ENCODE assay signal across 28 mouse cellular contexts in genomic region chr1:156449089-156449488, GRCm38 (mm10). TPM values are rescaled to one million over a fixed set of nuclear protein-coding genes. Genes with fewer than 3 reads are reported as not detected.
DNase-seq lines count a peak whose midpoint lies in the region; ATAC-seq lines count a peak whose summit lies in the region.
"Had no signal": no experiment of that assay in that cellular context is flagged by ENCODE, and none has a peak within 500 bp of the region (broad histone marks: within the 10 kb centered on the region; RNA-seq: fewer than 3 reads in every experiment).

No protein-coding gene starts in this region.

- H3K4me2 ChIP-seq in embryonic facial prominence, embryonic 14.5 days (ENCODE audit: low read depth, low read length): no peak overlapping the region
- peak overlapping the region; percentile 26; the same call in 1 of the 2 replicates for H3K4me2 ChIP-seq in kidney, embryonic 16.5 days (replicated peaks; ENCODE audit: low read depth, low read length)
- H3K4me2 ChIP-seq: embryonic facial prominence, embryonic 15.5 days; heart, embryonic 13.5 days; hindbrain, embryonic 12.5 days; hindbrain, embryonic 15.5 days had no signal

- DNase-seq in embryonic facial prominence, embryonic 14.5 days (ENCODE audit: low spot score): no peak
- no peak for DNase-seq in embryonic facial prominence, embryonic 10.5 days (ENCODE audit: low spot score)
- DNase-seq in heart, adult 11 months: peak; percentile 84
- no peak for DNase-seq in heart, postnatal 25 days (ENCODE audit: low spot score)
- DNase-seq in kidney, postnatal 10 days: no peak
- DNase-seq: adrenal gland, adult 2 months; adrenal gland, postnatal 14 days; B cell, adult 2 months; cerebellum, adult 11-12 months; cerebellum, adult 8-10 months; cerebellum, postnatal 10 days; cerebellum, postnatal 36 days; embryo, embryonic 11 days; forebrain, postnatal 0 days; gastrocnemius, postnatal 14 days; heart, adult 2 months; heart, postnatal 14 days had no signal

- H3K9me3 ChIP-seq in embryonic facial prominence, embryonic 14.5 days (ENCODE audit: control insufficient read depth, low read length): no peaks in the 10 kb centered on the region
- H3K9me3 ChIP-seq in embryonic facial prominence, embryonic 10.5 days: no peaks in the 10 kb centered on the region
- H3K9me3 ChIP-seq in kidney, embryonic 16.5 days (ENCODE audit: low read length): no peaks in the 10 kb centered on the region
- H3K9me3 ChIP-seq: embryonic facial prominence, embryonic 15.5 days; G1E; heart, embryonic 10.5 days; heart, embryonic 13.5 days; hindbrain, embryonic 12.5 days; hindbrain, embryonic 15.5 days had no signal

- no peak overlapping the region for H3K4me3 ChIP-seq in embryonic facial prominence, embryonic 14.5 days (ENCODE audit: low read depth, low read length)
- no peak overlapping the region for H3K4me3 ChIP-seq in embryonic facial prominence, embryonic 10.5 days
- no peak overlapping the region for H3K4me3 ChIP-seq in kidney, embryonic 16.5 days (ENCODE audit: low read length)
- H3K4me3 ChIP-seq: embryonic facial prominence, embryonic 15.5 days; heart, adult 2 months; heart, embryonic 10.5 days; heart, embryonic 13.5 days; hindbrain, embryonic 12.5 days; hindbrain, embryonic 15.5 days had no signal

- H3K36me3 ChIP-seq in embryonic facial prominence, embryonic 14.5 days (ENCODE audit: control insufficient read depth, insufficient read depth, low read length): 0 out of 2 replicates have a peak, but pooled peaks cover 5% of the 10 kb centered on the region
- H3K36me3 ChIP-seq in embryonic facial prominence, embryonic 10.5 days (replicated peaks): peaks cover 37% of the 10 kb centered on the region
- peaks cover 12% of the 10 kb centered on the region; the same call in 1 of the 2 replicates for H3K36me3 ChIP-seq in kidney, embryonic 16.5 days (ENCODE audit: insufficient read depth, low read length)
- H3K36me3 ChIP-seq: hindbrain, embryonic 15.5 days had no signal

- no peaks in the 10 kb centered on the region for H3K27me3 ChIP-seq in embryonic facial prominence, embryonic 14.5 days (replicated peaks; ENCODE audit: control insufficient read depth, insufficient read depth, low read length)
- H3K27me3 ChIP-seq in embryonic facial prominence, embryonic 10.5 days (replicated peaks; ENCODE audit: low read depth, poor library complexity, severe bottlenecking): no peaks in the 10 kb centered on the region
- no peaks in the 10 kb centered on the region for H3K27me3 ChIP-seq in kidney, embryonic 16.5 days (ENCODE audit: insufficient read depth, low read length)
- H3K27me3 ChIP-seq: CH12.LX; embryonic facial prominence, embryonic 15.5 days; heart, embryonic 13.5 days; hindbrain, embryonic 12.5 days; hindbrain, embryonic 15.5 days; Patski had no signal

- WGBS in embryonic facial prominence, embryonic 14.5 days: 83% methylated on average over 7 of the region's 7 CpGs
- 81% methylated on average over 7 of the region's 7 CpGs for WGBS in embryonic facial prominence, embryonic 10.5 days
- 63% methylated on average over 7 of the region's 7 CpGs for WGBS in kidney, embryonic 16.5 days

- 0 out of 2 replicates have a peak, but pooled peaks have one; percentile 9 for ATAC-seq in embryonic facial prominence, embryonic 14.5 days (ENCODE audit: low read depth)
- ATAC-seq in kidney, embryonic 16.5 days (ENCODE audit: low FRiP score, low TSS enrichment): peak; percentile 31; the same call in 1 of the 2 replicates
- ATAC-seq: forebrain, embryonic 14.5 days; forebrain, postnatal 0 days; Patski had no signal

- intact Hi-C loops in heart, postnatal 25 days (cut with DNase I): no loop called here

- no peak overlapping the region for H3K27ac ChIP-seq in embryonic facial prominence, embryonic 14.5 days (replicated peaks; ENCODE audit: low read depth, low read length)
- H3K27ac ChIP-seq in embryonic facial prominence, embryonic 10.5 days (replicated peaks): no peak overlapping the region
- peak overlapping the region; percentile 11; the same call in 1 of the 2 replicates for H3K27ac ChIP-seq in kidney, embryonic 16.5 days (ENCODE audit: low read length)
- H3K27ac ChIP-seq: embryonic facial prominence, embryonic 15.5 days; heart, adult 2 months; heart, embryonic 10.5 days; heart, embryonic 13.5 days; hindbrain, embryonic 12.5 days; hindbrain, embryonic 15.5 days had no signal

- H3K4me1 ChIP-seq in embryonic facial prominence, embryonic 14.5 days (ENCODE audit: control insufficient read depth, insufficient read depth, low read length): no peaks in the 10 kb centered on the region
- H3K4me1 ChIP-seq in embryonic facial prominence, embryonic 10.5 days: no peaks in the 10 kb centered on the region
- peaks cover 2% of the 10 kb centered on the region; the same call in 1 of the 2 replicates for H3K4me1 ChIP-seq in kidney, embryonic 16.5 days (ENCODE audit: insufficient read depth, low read length)
- H3K4me1 ChIP-seq: embryonic facial prominence, embryonic 15.5 days; hindbrain, embryonic 12.5 days; hindbrain, embryonic 15.5 days had no signal

- no peak overlapping the region for H3K9ac ChIP-seq in embryonic facial prominence, embryonic 14.5 days (ENCODE audit: low read depth, low read length)
- no peak overlapping the region for H3K9ac ChIP-seq in kidney, embryonic 16.5 days (replicated peaks; ENCODE audit: low read length)
- H3K9ac ChIP-seq: embryonic facial prominence, embryonic 15.5 days; forebrain, postnatal 0 days; heart, embryonic 13.5 days; hindbrain, embryonic 12.5 days; hindbrain, embryonic 15.5 days had no signal

RNA-seq across cellular contexts. Expression of gene Soat1, which starts 25.0 kb away (rescaled TPM):
- 21.8 and 22.0 TPM in 2 replicates for polyA plus RNA-seq in embryonic facial prominence, embryonic 14.5 days (2014; fragmentation: Nextera tagmentation; extraction: Ambion mirVana)
- polyA plus RNA-seq in embryonic facial prominence, embryonic 10.5 days (2016; fragmentation: Nextera tagmentation; extraction: Ambion mirVana): 27.2 and 29.2 TPM in 2 replicates
- total RNA-seq in heart, postnatal 25 days (2021): 10 to 100 TPM in 1 of 2 experiments, 1 to 10 TPM in 1; 7.1 to 11.7 TPM
- 44.9 and 46.1 TPM in 2 replicates for polyA plus RNA-seq in kidney, embryonic 16.5 days (2015; fragmentation: Nextera tagmentation; extraction: Ambion mirVana)

RNA-seq across cellular contexts. Expression of gene Axdnd1, which starts 28.1 kb away (rescaled TPM):
- 0.31 and 0.45 TPM in 2 replicates for polyA plus RNA-seq in embryonic facial prominence, embryonic 14.5 days (2014; fragmentation: Nextera tagmentation; extraction: Ambion mirVana)
- polyA plus RNA-seq in embryonic facial prominence, embryonic 10.5 days (2016; fragmentation: Nextera tagmentation; extraction: Ambion mirVana): 0.28 and 0.30 TPM in 2 replicates
- not detected for total RNA-seq in heart, postnatal 25 days (2021)
- polyA plus RNA-seq in kidney, embryonic 16.5 days (2015; fragmentation: Nextera tagmentation; extraction: Ambion mirVana): 0.30 and 0.36 TPM in 2 replicates
- total RNA-seq: CH12.LX; gastrocnemius, postnatal 14 days; heart, adult 2 months; hematopoietic stem cell, adult 5-6 weeks had no signal
- polyA plus RNA-seq: embryonic facial prominence, embryonic 15.5 days; G1E; heart, adult 2 months had no signal
